Mouse (Mus musculus): ENCODE measurements around the gene Vmn1r24.

GRCm38 (mm10) chr6:57926738-57927137 lies 34.6 kb downstream of the Vmn1r24 start, which contains the start of gene Vmn1r23:
- TF ChIP-seq CTCF (IDR thresholded peaks at IDR 0.05; ENCODE audit: control insufficient read depth, insufficient read depth, insufficient read length) (no peak), MYOD1 (IDR thresholded peaks at IDR 0.05; ENCODE audit: control insufficient read depth, insufficient read length, low read depth) (no peak), MYOG (IDR thresholded peaks at IDR 0.05; ENCODE audit: control insufficient read depth, extremely low read depth, insufficient read length) (no peak)
